Mouse (Mus musculus): Measurements from ENCODE around the gene Hnrnph2. TPM values are rescaled to one million over a fixed set of nuclear protein-coding genes. Genes with fewer than 3 reads are reported as not detected.

Gene Hnrnph2
- polyA plus RNA-seq, 1 experiment from 2014 or later = 112 TPM

GRCm38 (mm10) chrX:134652061-134652460 is 51.1 kb downstream of the Hnrnph2 start:
- no peak for ATAC-seq (ENCODE audit: insufficient read depth)
- Histone ChIP-seq H3K4me2 (no peak overlapping the region), H3K9ac (no peak overlapping the region), H3K9me3 (ENCODE audit: low read depth, low read length) (no peaks in the 10 kb centered on the region), H3K27ac (ENCODE audit: low read depth) (no peak overlapping the region), H3K4me1 (ENCODE audit: insufficient read depth) (no peaks in the 10 kb centered on the region), H3K27me3 (ENCODE audit: insufficient read depth, low read length) (no peaks in the 10 kb centered on the region), H3K4me3 (ENCODE audit: low read depth, low read length) (no peak overlapping the region), H3K36me3 (ENCODE audit: insufficient read depth) (no peaks in the 10 kb centered on the region)
- TF ChIP-seq CTCF (IDR thresholded peaks at IDR 0.05; ENCODE audit: low read depth) = no peak
- no peak for DNase-seq
- WGBS = 67% methylated on average over 1 of the region's 1 CpGs

Other genes starting within 250 kb of the Hnrnph2 start
- gene Drp2, start 196.6 kb upstream of the Hnrnph2 start, polyA plus RNA-seq (2014; fragmentation: Nextera tagmentation; extraction: Ambion mirVana) = 0.99 and 2.3 TPM in 2 replicates
- not detected in 2 replicates for gene Taf7l, start 124.7 kb upstream of the Hnrnph2 start, polyA plus RNA-seq (2014; fragmentation: Nextera tagmentation; extraction: Ambion mirVana)
- gene Timm8a1, start 59.3 kb upstream of the Hnrnph2 start, polyA plus RNA-seq (2014; fragmentation: Nextera tagmentation; extraction: Ambion mirVana) = 81.8 and 88.5 TPM in 2 replicates
- gene Btk, start 17.6 kb upstream of the Hnrnph2 start, polyA plus RNA-seq (2014; fragmentation: Nextera tagmentation; extraction: Ambion mirVana) = 0.84 and 1.2 TPM in 2 replicates
- 491 and 582 TPM in 2 replicates for gene Rpl36a, start 15.5 kb upstream of the Hnrnph2 start, polyA plus RNA-seq (2014; fragmentation: Nextera tagmentation; extraction: Ambion mirVana)
- gene Gla, start 54 bp upstream of the Hnrnph2 start, polyA plus RNA-seq (2014; fragmentation: Nextera tagmentation; extraction: Ambion mirVana) = 3.0 and 5.1 TPM in 2 replicates
- gene Armcx4, start 85.3 kb downstream of the Hnrnph2 start, polyA plus RNA-seq (2014; fragmentation: Nextera tagmentation; extraction: Ambion mirVana) = 6.3 and 6.9 TPM in 2 replicates
- 35.7 and 36.6 TPM in 2 replicates for gene Armcx1, start 116.8 kb downstream of the Hnrnph2 start, polyA plus RNA-seq (2014; fragmentation: Nextera tagmentation; extraction: Ambion mirVana)
- gene Armcx6, start 150.2 kb downstream of the Hnrnph2 start, polyA plus RNA-seq (2014; fragmentation: Nextera tagmentation; extraction: Ambion mirVana) = 19.5 and 22.1 TPM in 2 replicates
- gene Armcx3, start 155.4 kb downstream of the Hnrnph2 start, polyA plus RNA-seq (2014; fragmentation: Nextera tagmentation; extraction: Ambion mirVana) = 69.7 and 75.8 TPM in 2 replicates
- 66.1 and 73.3 TPM in 2 replicates for gene Armcx2, start 208.0 kb downstream of the Hnrnph2 start, polyA plus RNA-seq (2014; fragmentation: Nextera tagmentation; extraction: Ambion mirVana)